Mouse (Mus musculus): ENCODE results near the gene Nod2.
A peak's percentile ranks its signal among the peaks of the same experiment; 100 is the strongest.

Gene Nod2

DNA sequence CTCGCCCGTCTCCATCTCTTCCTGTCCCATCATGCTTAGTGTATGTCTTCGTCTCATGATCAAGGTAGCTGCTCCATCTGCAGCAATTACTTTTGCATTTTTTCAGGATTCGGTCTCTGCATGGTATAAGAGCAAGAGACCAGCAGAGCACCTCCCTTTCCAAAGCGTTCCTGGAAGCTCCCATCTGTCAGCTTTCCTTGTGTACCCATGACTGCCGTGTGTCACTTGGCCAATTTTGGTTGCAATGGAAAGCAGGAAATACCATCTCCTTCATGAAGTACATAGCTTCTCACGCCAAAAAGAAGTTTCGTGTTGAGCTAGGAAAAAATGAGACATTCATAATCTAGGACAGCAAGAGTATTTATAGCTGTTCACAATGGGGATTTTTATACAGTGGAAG, 33.9 kb downstream of the Nod2 start:
- Histone ChIP-seq H3K27me3 (ENCODE audit: control insufficient read depth, insufficient read depth, low read length, poor library complexity, severe bottlenecking) (no peaks in the 10 kb centered on the region), H3K36me3 (ENCODE audit: control insufficient read depth, insufficient read depth, low read length, poor library complexity, severe bottlenecking) (no peaks in the 10 kb centered on the region)
- DNase-seq (ENCODE audit: low read depth, low spot score), result no peak

DNA sequence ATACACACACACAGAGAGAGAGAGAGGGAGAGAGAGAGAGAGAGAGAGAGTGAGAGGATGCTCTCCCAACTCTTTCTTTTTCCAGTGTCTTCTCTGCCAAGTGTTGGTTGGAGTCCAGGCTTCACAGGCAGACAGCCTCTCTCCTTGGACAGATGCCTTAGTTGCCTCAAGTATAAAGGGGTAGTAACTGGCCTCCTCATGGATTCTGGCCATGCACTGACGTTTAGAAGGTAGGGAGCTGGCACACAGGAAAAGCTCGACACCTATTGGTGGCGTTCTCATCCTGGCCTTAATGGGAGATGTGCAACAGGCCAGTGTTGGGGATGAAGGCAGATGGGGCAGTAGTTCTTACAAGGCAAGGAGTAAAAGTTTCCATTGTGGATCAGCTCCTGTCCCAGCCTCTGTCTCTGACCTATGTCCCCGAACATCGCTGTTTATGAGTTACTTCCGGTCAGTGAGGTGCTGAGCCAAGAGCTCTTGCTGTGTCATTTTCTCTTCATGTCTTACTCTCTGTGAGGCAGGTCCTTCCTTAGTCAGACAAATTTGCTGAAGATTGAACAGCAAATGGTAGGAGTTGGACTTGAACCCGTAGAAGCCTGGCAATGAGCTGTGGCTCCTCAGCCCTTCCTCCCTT, 36.7 kb downstream of the Nod2 start:
- no peaks in the 10 kb centered on the region for H3K36me3 ChIP-seq (ENCODE audit: control insufficient read depth, insufficient read depth, low read length, poor library complexity, severe bottlenecking)
- H3K27me3 ChIP-seq (ENCODE audit: control insufficient read depth, insufficient read depth, low read length, poor library complexity, severe bottlenecking), result no peaks in the 10 kb centered on the region
- DNase-seq (ENCODE audit: low read depth, low spot score), result no peak

DNA sequence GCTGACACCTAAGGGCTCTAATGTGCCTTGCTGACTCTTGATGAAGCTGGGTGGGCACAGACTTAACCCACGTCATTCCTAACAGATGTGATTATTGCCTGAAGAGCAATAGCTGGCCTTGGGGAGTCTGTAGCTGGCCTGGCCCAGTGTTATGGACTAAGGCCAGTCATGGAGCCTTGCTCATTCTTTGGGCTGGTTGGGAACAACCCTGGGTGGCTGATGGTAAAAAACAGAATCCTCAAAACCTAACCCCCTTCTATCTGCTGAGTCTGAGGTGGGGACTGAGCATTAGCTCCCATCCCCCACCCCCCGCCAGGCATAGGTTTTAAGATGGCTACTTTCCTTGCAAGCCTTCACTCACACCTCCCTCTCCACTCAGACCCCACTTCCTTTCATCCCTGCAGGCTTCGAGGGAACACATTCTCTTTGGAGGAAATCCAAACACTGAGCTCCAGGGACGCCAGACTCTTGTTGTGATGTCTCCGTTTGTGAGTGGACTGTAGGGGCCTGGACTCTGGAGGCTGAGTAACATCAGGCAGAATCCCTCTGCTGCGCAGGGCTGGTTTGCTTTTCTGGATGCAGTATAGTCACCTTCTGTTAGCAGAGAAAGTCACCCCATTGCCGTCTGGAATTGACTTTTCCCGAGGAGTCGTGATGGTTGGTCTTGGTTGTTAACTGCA, 39.3 kb downstream of the Nod2 start:
- H3K27me3 ChIP-seq (ENCODE audit: control insufficient read depth, insufficient read depth, low read length, poor library complexity, severe bottlenecking), result no peaks in the 10 kb centered on the region
- no peaks in the 10 kb centered on the region for H3K36me3 ChIP-seq (ENCODE audit: control insufficient read depth, insufficient read depth, low read length, poor library complexity, severe bottlenecking)
- DNase-seq (ENCODE audit: low read depth, low spot score), result no peak

DNA sequence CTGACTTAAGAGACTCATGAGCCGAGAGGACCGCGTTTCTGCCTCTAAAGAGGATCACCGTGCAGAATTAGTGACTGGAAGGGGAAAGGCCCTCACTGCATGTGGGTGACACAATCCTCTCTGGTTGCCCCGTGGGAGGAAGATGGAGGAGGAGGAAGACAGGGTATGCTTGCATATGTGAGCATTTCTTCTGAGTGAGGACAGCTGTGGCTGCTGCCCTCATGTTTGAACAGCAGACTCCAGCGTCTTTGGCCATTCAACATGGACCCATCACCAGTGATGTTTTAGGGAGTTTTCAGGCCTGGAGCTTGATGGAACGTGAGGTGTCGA, 39.8 kb downstream of the Nod2 start:
- no peaks in the 10 kb centered on the region for H3K27me3 ChIP-seq (ENCODE audit: control insufficient read depth, insufficient read depth, low read length, poor library complexity, severe bottlenecking)
- DNase-seq (ENCODE audit: low read depth, low spot score), result no peak
- H3K36me3 ChIP-seq (ENCODE audit: control insufficient read depth, insufficient read depth, low read length, poor library complexity, severe bottlenecking), result no peaks in the 10 kb centered on the region

DNA sequence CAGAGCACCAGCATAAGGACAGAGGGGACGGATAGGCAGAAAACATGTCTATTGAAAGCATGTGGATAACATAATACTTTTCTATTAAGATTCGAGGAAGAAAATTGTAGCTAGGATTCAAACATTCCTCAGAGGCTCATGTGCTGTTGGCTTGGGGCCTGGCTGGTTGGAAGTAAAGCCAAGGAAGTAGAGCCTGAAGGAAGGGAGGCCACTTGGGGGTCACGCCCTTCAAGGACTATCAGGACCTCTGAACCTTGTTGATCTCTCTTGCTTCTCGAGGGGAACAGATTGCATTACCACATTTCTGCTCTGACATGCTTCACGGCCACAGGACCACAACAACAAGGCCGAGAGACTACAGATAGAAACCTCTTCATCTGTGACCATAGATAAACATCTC, 42.0 kb downstream of the Nod2 start:
- H3K36me3 ChIP-seq (ENCODE audit: control insufficient read depth, insufficient read depth, low read length, poor library complexity, severe bottlenecking), result no peaks in the 10 kb centered on the region

DNA sequence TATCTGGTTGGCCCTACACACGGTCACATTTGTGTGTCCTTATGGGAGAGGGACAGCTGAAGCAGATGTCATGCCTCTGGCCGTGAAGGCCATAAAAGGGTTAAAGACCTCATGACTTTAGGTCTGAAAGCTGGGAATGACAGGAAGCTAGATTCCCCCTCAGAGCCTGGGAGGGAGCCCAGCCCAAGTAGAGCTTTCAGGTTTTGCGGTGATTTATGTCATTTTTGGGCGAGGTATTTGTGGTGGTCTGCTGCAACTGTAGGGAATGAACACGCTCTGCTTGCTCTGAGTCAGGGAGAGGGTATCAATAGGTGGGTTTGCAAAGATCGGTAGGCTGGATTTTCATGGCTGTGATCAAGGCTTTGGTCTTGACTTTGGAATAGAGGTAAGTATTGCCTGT, 42.8 kb downstream of the Nod2 start:
- H3K27me3 ChIP-seq (ENCODE audit: control insufficient read depth, insufficient read depth, low read length, poor library complexity, severe bottlenecking), result no peaks in the 10 kb centered on the region
- H3K36me3 ChIP-seq (ENCODE audit: control insufficient read depth, insufficient read depth, low read length, poor library complexity, severe bottlenecking), result no peaks in the 10 kb centered on the region
- DNase-seq (ENCODE audit: low read depth, low spot score), result no peak

More for the DNA sequence above, 42.0 kb downstream of the Nod2 start:
- DNase-seq (ENCODE audit: low read depth, low spot score), result no peak
- H3K27me3 ChIP-seq (ENCODE audit: control insufficient read depth, insufficient read depth, low read length, poor library complexity, severe bottlenecking), result no peaks in the 10 kb centered on the region

DNA sequence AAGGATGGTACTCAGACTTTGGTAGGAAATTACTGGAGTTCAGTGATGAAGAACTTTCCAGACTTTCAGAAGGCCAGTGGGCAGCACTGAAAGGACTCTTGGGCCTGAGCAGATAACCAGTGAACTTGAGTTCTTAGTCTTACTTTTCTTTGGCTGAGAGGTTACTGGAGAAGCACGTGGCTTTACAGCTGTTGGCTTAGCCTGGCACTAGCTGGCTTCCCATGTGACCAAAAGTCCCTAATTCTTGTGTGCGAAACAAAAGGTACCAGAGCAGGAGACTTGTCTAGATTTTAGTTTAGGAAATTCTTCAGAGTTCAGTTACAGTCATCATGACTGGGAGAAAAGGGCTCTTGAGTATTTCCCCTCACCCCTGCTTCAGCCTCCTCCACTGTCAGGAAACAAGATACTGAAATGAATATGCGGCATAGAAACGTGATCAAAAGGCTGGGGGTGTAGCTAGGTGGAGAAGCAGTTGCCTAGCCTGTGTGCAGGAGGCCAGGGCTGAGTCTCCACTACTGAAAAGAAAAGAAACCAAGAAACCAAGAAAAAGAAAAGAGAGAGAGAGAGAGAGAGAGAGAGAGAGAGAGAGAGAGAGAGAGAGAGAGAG, 44.3 kb downstream of the Nod2 start:
- H3K27me3 ChIP-seq (ENCODE audit: control insufficient read depth, insufficient read depth, low read length, poor library complexity, severe bottlenecking), result no peaks in the 10 kb centered on the region
- no peak for DNase-seq (ENCODE audit: low read depth, low spot score)
- H3K36me3 ChIP-seq (ENCODE audit: control insufficient read depth, insufficient read depth, low read length, poor library complexity, severe bottlenecking), result no peaks in the 10 kb centered on the region

DNA sequence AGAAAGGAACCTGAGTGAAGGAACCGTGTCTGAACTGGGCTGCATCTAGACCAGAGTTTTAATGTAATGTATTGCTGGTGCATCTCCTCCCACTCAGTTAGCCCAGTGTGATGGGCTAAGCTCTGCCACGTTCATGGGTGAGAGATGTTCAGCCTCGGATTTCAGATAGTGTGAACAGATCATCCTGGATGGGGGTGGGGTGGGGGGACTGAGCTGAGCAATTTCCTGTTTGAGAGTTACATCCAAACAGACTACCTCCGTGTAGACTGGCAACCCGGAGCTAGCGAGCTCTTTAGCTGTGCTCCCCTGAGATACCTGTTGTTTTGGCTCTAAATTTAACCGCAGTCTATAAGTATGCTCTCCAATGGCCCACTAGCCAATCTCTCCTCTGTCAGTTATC, 44.8 kb downstream of the Nod2 start:
- Histone ChIP-seq H3K36me3 (ENCODE audit: control insufficient read depth, insufficient read depth, low read length, poor library complexity, severe bottlenecking) (no peaks in the 10 kb centered on the region), H3K27me3 (ENCODE audit: control insufficient read depth, insufficient read depth, low read length, poor library complexity, severe bottlenecking) (no peaks in the 10 kb centered on the region)
- DNase-seq (ENCODE audit: low read depth, low spot score), result peak; percentile 32

DNA sequence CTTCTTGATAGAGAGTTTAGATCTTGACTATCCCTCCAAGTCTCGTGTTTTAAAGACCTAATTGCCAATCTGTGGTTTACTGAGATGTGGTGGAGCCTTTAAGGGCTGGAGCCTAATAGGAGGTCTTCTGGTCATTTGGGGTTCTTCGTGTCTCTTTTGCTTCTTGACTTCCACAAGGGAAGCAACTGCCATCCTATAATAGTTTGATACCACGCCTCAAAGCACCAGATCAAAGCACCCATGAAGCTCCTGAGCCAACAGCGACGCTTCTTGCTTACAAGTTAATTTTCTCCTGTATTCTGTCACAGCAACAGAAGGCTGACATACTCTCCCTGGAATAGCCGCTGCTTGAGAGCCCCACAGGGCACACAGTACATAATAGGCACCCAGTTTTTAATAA, 45.8 kb downstream of the Nod2 start:
- Histone ChIP-seq H3K36me3 (ENCODE audit: control insufficient read depth, insufficient read depth, low read length, poor library complexity, severe bottlenecking) (no peaks in the 10 kb centered on the region), H3K27me3 (ENCODE audit: control insufficient read depth, insufficient read depth, low read length, poor library complexity, severe bottlenecking) (no peaks in the 10 kb centered on the region)
- DNase-seq (ENCODE audit: low read depth, low spot score), result no peak

DNA sequence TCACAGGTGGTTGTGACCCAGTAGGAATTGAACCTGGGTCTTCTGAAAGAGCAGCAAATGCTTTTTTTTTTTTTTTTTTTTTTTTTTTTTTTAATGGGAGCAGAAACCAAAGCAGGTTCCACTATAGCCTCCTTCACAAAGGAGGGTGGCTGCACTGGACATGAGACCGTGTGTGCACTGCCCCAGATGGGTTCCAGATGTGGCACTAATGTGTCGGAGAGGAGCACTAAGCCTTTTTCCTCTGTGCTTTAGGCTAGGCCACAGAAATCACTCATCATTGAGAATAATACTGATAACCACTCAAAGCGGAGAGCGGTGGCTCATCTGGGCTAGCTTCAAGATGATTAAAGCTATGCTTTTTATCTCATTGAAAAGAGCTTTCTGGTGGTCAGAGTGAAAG, 46.3 kb downstream of the Nod2 start:
- no peak for DNase-seq (ENCODE audit: low read depth, low spot score)
- Histone ChIP-seq H3K36me3 (ENCODE audit: control insufficient read depth, insufficient read depth, low read length, poor library complexity, severe bottlenecking) (no peaks in the 10 kb centered on the region), H3K27me3 (ENCODE audit: control insufficient read depth, insufficient read depth, low read length, poor library complexity, severe bottlenecking) (no peaks in the 10 kb centered on the region)

DNA sequence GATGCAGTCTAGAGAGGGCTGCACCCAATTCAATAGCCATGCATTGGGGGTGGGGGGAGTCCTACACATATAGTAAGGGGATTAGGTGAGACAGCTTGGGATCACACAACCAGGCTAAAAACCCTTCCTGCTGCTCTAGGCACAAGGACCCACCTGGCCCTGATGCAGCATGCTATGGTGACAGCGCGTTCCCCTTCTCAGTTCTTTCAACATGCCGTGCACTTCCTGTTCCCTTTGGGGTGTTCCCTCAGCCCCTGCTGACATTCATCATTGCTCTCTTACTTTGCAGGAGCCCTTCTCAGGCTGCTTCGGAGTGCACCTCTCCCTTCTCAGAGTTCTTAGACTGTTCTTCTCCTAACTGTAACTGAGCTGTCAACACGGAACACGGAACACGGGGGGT, 47.2 kb downstream of the Nod2 start:
- DNase-seq (ENCODE audit: low read depth, low spot score), result peak; percentile 65
- H3K36me3 ChIP-seq (ENCODE audit: control insufficient read depth, insufficient read depth, low read length, poor library complexity, severe bottlenecking), result 0 out of 2 replicates have a peak, but pooled peaks cover 2% of the 10 kb centered on the region
- no peaks in the 10 kb centered on the region for H3K27me3 ChIP-seq (ENCODE audit: control insufficient read depth, insufficient read depth, low read length, poor library complexity, severe bottlenecking)

DNA sequence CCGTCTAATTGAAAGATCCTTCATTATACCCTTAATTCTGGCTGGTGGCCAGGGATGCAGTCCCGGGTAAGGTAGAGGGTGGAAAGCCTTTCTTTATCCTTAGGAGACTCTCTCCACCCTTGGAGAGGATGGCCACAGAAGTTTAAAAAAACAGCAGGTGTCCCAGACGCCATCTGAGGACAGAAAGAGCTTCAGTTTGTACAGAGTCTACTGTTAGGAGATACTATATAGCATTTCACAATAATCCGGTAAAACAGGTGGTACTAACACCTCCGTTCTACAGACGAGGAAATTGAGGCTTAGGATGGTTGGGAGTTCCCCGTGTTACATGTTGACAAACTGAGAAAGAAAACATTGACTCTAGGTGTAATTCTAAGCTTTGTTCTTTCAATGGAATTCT, 49.1 kb downstream of the Nod2 start:
- no peak for DNase-seq (ENCODE audit: low read depth, low spot score)
- Histone ChIP-seq H3K27me3 (ENCODE audit: control insufficient read depth, insufficient read depth, low read length, poor library complexity, severe bottlenecking) (no peaks in the 10 kb centered on the region), H3K36me3 (ENCODE audit: control insufficient read depth, insufficient read depth, low read length, poor library complexity, severe bottlenecking) (0 out of 2 replicates have a peak, but pooled peaks cover 2% of the 10 kb centered on the region)

DNA sequence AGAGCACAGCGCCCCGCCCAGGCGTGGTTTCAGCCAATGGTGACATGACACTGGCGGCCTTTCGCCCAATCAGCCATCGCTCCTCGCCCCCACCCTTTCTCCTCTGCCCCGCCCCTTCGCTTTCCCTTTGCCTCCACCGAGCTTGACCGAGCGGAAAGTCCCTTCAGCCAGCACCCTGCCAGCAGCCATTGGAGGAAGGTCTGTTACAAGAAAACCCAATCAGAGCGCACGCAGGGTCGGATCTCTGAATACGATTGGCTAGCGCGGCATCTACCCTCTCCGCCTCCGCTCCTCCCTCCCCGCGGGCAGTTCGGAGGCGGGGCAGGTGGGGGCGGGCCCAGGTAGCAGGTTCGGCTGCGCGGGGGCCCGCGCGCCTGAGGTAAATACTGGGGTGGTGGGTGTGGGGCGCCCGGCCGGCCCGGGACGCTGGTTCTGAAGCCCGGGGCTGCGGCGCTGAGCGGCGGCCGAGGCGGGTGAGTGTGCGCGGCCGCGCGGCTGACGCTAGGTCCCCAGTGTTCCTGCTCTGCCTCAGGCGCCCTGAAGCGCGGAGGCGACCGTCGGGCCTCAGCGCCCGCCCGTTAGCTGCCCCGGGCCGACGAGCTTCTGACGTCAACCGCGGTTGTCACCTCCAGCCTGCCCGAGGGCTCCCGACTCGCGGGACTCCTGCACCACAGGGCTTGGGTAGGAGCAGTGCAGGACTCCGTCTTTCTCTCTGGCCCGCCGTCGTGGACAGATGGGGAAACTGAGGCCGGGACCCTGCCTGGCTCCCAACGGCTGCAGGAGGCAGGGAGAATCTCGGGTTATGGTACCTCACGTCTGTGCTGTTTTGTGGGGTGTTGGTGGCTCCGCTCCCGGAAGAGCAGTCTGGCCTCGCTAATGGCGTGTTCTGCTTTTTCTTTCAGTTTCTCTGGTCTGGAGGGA, 49.9 kb downstream of the Nod2 start, which contains the start of gene Cyld:
Gene Cyld (plus strand): TSS at position 308 of the 921 bp plus-strand sequence.
- DNase-seq (ENCODE audit: low read depth, low spot score), result peak; percentile 99
- Histone ChIP-seq H3K27me3 (ENCODE audit: control insufficient read depth, insufficient read depth, low read length, poor library complexity, severe bottlenecking) (no peaks in the 10 kb centered on the region), H3K36me3 (ENCODE audit: control insufficient read depth, insufficient read depth, low read length, poor library complexity, severe bottlenecking) (0 out of 2 replicates have a peak, but pooled peaks cover 2% of the 10 kb centered on the region)

DNA sequence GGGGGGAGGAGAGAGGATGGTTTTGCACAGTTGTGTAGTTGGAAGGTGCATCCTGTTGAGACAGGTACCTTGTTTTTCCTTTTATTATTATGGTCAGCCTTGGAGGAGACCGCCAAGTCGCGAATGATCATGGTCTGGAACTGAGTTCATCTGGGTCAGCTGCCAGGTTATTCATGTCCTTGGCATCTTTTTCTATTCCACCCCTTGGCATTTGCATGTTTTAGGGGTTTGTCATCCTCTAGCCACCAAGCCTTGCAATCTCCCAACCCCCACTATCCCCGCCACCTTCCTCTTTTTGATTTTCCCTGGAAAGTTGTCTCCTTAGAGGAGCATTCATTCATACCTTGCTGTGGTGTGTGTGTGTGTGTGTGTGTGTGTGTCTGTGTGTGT, 50.5 kb downstream of the Nod2 start:
- H3K36me3 ChIP-seq (ENCODE audit: control insufficient read depth, insufficient read depth, low read length, poor library complexity, severe bottlenecking), result 0 out of 2 replicates have a peak, but pooled peaks cover 2% of the 10 kb centered on the region
- no peak for DNase-seq (ENCODE audit: low read depth, low spot score)
- no peaks in the 10 kb centered on the region for H3K27me3 ChIP-seq (ENCODE audit: control insufficient read depth, insufficient read depth, low read length, poor library complexity, severe bottlenecking)

DNA sequence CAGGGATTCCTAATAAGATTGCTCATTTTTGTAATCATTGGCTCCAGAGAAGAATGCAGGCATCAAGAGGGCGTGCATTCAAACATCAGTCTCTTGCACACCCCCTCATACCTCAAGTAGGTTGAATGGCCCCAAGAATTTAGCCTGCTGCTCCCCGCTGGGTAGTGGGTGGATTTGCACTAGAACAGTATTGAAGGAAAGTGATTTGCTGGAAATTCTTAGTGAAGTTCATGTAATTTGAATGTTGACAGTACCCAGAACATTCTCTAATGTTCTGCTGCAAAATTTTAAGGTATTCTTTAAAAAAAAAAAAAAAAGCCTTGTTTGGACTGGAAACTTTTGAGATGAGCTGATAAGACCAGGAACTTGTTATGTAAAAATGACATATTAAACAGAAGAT, 50.9 kb downstream of the Nod2 start:
- peak; percentile 31 for DNase-seq (ENCODE audit: low read depth, low spot score)
- H3K27me3 ChIP-seq (ENCODE audit: control insufficient read depth, insufficient read depth, low read length, poor library complexity, severe bottlenecking), result no peaks in the 10 kb centered on the region
- peaks cover 3% of the 10 kb centered on the region; the same call in 1 of the 2 replicates for H3K36me3 ChIP-seq (ENCODE audit: control insufficient read depth, insufficient read depth, low read length, poor library complexity, severe bottlenecking)

All from splenic B cell, adult 2 months (primary cell).